Mouse (Mus musculus) MEL (cell line): ENCODE results near the gene Znfx1. TPM values are rescaled to one million over a fixed set of nuclear protein-coding genes. Genes with fewer than 3 reads are reported as not detected.

Source experiments
- DNase-seq: peaks from one replicate; pipeline ENCODE4 v3.0.0; 2011; ENCODE audit warnings: low read depth, low spot score
- H3K27ac ChIP-seq: 2 replicates; pipeline ENCODE4 v1.5.1; 2012; ENCODE audit warnings: low read depth, mild to moderate bottlenecking, control low read depth, low read length, moderate library complexity; ENCODE audit not compliant: control insufficient read depth
- H3K27me3 ChIP-seq, 2 experiments: fragments of 150-350 bp in 1 of 2; sonication (generic) in 1 of 2; 2 replicates each; pipeline ENCODE4 v1.6.1; 2012; ENCODE audit warnings: low read length in 2 of 2, mild to moderate bottlenecking in 2 of 2, improper control_type of control experiment in 1 of 2, moderate library complexity in 1 of 2; ENCODE audit not compliant: insufficient read depth in 2 of 2, control insufficient read depth in 1 of 2
- H3K36me3 ChIP-seq, 2 experiments: 2 replicates each; pipeline ENCODE4 v1.6.1; 2012 to 2014; ENCODE audit warnings: low read length in 2 of 2, improper control_type of control experiment in 1 of 2, inconsistent platforms in 1 of 2, mild to moderate bottlenecking in 1 of 2; ENCODE audit not compliant: insufficient read depth in 2 of 2, control insufficient read depth in 1 of 2
- H3K4me1 ChIP-seq, 2 experiments: fragments of 150-350 bp in 1 of 2; sonication (generic) in 1 of 2; 2 replicates each; pipeline ENCODE4 v1.6.1; 2012; ENCODE audit warnings: low read length in 2 of 2, improper control_type of control experiment in 1 of 2, mild to moderate bottlenecking in 1 of 2; ENCODE audit not compliant: insufficient read depth in 2 of 2, control insufficient read depth in 1 of 2
- H3K4me3 ChIP-seq, 2 experiments: fragments of 150-350 bp in 1 of 2; sonication (generic) in 1 of 2; 2 replicates each; pipeline ENCODE4 v1.5.1; 2012; ENCODE audit warnings: low read depth in 2 of 2, low read length in 2 of 2, mild to moderate bottlenecking in 2 of 2, moderate library complexity in 2 of 2, control low read depth in 1 of 2, improper control_type of control experiment in 1 of 2; ENCODE audit not compliant: control insufficient read depth in 1 of 2, insufficient read depth in 1 of 2
- H3K79me2 ChIP-seq: 2 replicates; pipeline ENCODE4 v1.6.1; 2012; ENCODE audit warnings: mild to moderate bottlenecking, low read length, moderate library complexity; ENCODE audit not compliant: control insufficient read depth, poor library complexity, insufficient read depth
- H3K9ac ChIP-seq: 2 replicates; pipeline ENCODE4 v1.6.1; 2012; ENCODE audit warnings: low read depth, mild to moderate bottlenecking, control low read depth, low read length, moderate library complexity; ENCODE audit not compliant: control insufficient read depth, poor library complexity, severe bottlenecking
- H3K9me3 ChIP-seq: fragments of 150-350 bp; sonication (generic); replicated peaks from 2 replicates; pipeline ENCODE4 v1.6.1; 2012; ENCODE audit warnings: mild to moderate bottlenecking, low read length, improper control_type of control experiment, moderate library complexity; ENCODE audit not compliant: insufficient read depth
- CHD2 ChIP-seq: IDR thresholded peaks from 2 replicates; pipeline ENCODE4 v1.6.1; 2011; ENCODE audit warnings: low read length, improper control_type of control experiment
- CTCF ChIP-seq, 3 experiments: IDR thresholded peaks in 2 of 3; conservative IDR thresholded peaks in 1 of 3; 2 replicates each; pipeline ENCODE4 v1.5.1; 2011 to 2012; ENCODE audit warnings: low read length in 3 of 3, low read depth in 2 of 3, mild to moderate bottlenecking in 2 of 3, improper control_type of control experiment in 1 of 3, inconsistent platforms in 1 of 3, mixed read lengths in 1 of 3, moderate library complexity in 1 of 3; ENCODE audit not compliant: control insufficient read depth in 1 of 3, insufficient read depth in 1 of 3, poor library complexity in 1 of 3, severe bottlenecking in 1 of 3
- E2F4 ChIP-seq: IDR thresholded peaks from 2 replicates; pipeline ENCODE4 v1.6.1; 2011; ENCODE audit warnings: low read depth, low read length, improper control_type of control experiment, borderline replicate concordance
- EP300 ChIP-seq, 2 experiments: IDR thresholded peaks; 2 replicates each; pipeline ENCODE4 v1.6.1; 2011; ENCODE audit warnings: improper control_type of control experiment in 2 of 2, low read length in 2 of 2, low read depth in 1 of 2, mild to moderate bottlenecking in 1 of 2
- ETS1 ChIP-seq: IDR thresholded peaks from 2 replicates; pipeline ENCODE4 v1.6.1; 2012; ENCODE audit warnings: low read depth, mild to moderate bottlenecking, inconsistent platforms, low read length, improper control_type of control experiment, moderate library complexity
- GABPA ChIP-seq: IDR thresholded peaks from 2 replicates; pipeline ENCODE4 v1.6.1; 2012; ENCODE audit warnings: low read depth, mild to moderate bottlenecking, inconsistent platforms, low read length, improper control_type of control experiment, moderate library complexity
- HCFC1 ChIP-seq: IDR thresholded peaks from 2 replicates; pipeline ENCODE4 v1.6.1; 2012; ENCODE audit warnings: low read depth, mild to moderate bottlenecking, inconsistent platforms, low read length, improper control_type of control experiment, moderate library complexity
- JUND ChIP-seq: IDR thresholded peaks from 2 replicates; pipeline ENCODE4 v1.6.1; 2011; ENCODE audit warnings: low read depth, mild to moderate bottlenecking, improper control_type of control experiment, low read length
- KAT2A ChIP-seq: conservative IDR thresholded peaks from 2 replicates; pipeline ENCODE4 v1.6.1; 2012; ENCODE audit warnings: low read depth, low read length, improper control_type of control experiment, inconsistent platforms
- MAX ChIP-seq: IDR thresholded peaks from 2 replicates; pipeline ENCODE4 v1.6.1; 2011; ENCODE audit warnings: low read length, improper control_type of control experiment
- MEF2A ChIP-seq: IDR thresholded peaks from 2 replicates; pipeline ENCODE4 v1.6.1; 2014; ENCODE audit warnings: low read depth, mild to moderate bottlenecking, inconsistent platforms, low read length, improper control_type of control experiment; ENCODE audit not compliant: poor library complexity, insufficient replicate concordance, severe bottlenecking; ENCODE audit errors: extremely low read depth
- NELFE ChIP-seq: IDR thresholded peaks from 2 replicates; pipeline ENCODE4 v1.6.1; 2011; ENCODE audit warnings: low read depth, low read length, improper control_type of control experiment
- POLR2A ChIP-seq, 2 experiments: IDR thresholded peaks; 2 replicates each; pipeline ENCODE4 v1.6.1; 2011 to 2012; ENCODE audit warnings: low read length in 2 of 2, mild to moderate bottlenecking in 2 of 2, control low read depth in 1 of 2, improper control_type of control experiment in 1 of 2, low read depth in 1 of 2, moderate library complexity in 1 of 2; ENCODE audit not compliant: control insufficient read depth in 1 of 2, insufficient read depth in 1 of 2, poor library complexity in 1 of 2
- RAD21 ChIP-seq: IDR thresholded peaks from 2 replicates; pipeline ENCODE4 v1.6.1; 2011; ENCODE audit warnings: mild to moderate bottlenecking, low read depth, low read length, improper control_type of control experiment
- SMC3 ChIP-seq: IDR thresholded peaks from 2 replicates; pipeline ENCODE4 v1.6.1; 2011; ENCODE audit warnings: low read depth, low read length, improper control_type of control experiment
- TBP ChIP-seq: IDR thresholded peaks from 2 replicates; pipeline ENCODE4 v1.8.0; 2011; ENCODE audit warnings: low read depth, low read length, improper control_type of control experiment
- TCF12 ChIP-seq: IDR thresholded peaks from 2 replicates; pipeline ENCODE4 v1.6.1; 2014; ENCODE audit warnings: low read depth, mild to moderate bottlenecking, inconsistent platforms, low read length, improper control_type of control experiment, moderate library complexity
- USF1 ChIP-seq: IDR thresholded peaks from 2 replicates; pipeline ENCODE4 v1.6.1; 2014; ENCODE audit warnings: low read depth, mild to moderate bottlenecking, inconsistent platforms, low read length, improper control_type of control experiment, moderate library complexity
- ZC3H11A ChIP-seq: IDR thresholded peaks from 2 replicates; pipeline ENCODE4 v1.6.1; 2012; ENCODE audit warnings: low read depth, mild to moderate bottlenecking, inconsistent platforms, low read length, improper control_type of control experiment
- polyA plus RNA-seq, 2 experiments: library from polyadenylated mRNA; stranded (reverse) in 1 of 2; unstranded in 1 of 2; fragments of >175 nt in 1 of 2; fragments of >200 nt in 1 of 2; gene quantifications; 2 replicates each; pipeline versions ENCODE4 v1.2.1 to v1.2.4; 2012; ENCODE audit warnings: low replicate concordance in 2 of 2, low read depth in 1 of 2; ENCODE audit not compliant: insufficient read length in 2 of 2, insufficient read depth in 1 of 2, missing spikeins in 1 of 2
- total RNA-seq: library from RNA; depleted of rRNA; stranded (reverse); fragments of 300-350 nt; gene quantifications from 2 replicates; pipeline ENCODE4 v1.2.3, GENCODE M21; 2012

Gene Znfx1
- total and polyA plus RNA-seq, 3 experiments, result 15.6 to 17.1 TPM; not detected in 1

DNA sequence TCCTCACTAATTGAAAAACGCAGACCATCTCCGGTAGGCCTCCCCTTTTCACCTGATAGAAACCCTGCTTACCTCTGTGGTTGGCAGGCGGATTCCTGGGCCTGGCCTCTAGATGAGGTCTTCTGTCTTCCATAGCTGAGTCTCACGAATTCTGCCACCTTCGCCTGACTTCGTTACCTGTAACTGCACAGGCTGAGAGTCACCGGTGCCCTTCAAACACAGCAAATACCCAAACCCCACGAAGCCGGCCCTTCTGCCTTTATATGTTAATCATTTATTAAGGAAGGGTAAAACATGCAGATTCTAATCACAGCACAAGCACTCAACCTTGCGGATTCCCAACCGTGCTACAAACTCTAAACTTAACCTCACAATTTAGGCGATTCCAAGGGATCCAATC is 2.9 kb downstream of the Znfx1 start:
- Histone ChIP-seq H3K4me3 (no peak overlapping the region), H3K4me1 (peaks cover 0 to 11% of the 10 kb centered on the region in 2 experiments; a peak in 2 of 4 replicates), H3K27ac (no peak overlapping the region), H3K9ac (no peak overlapping the region), H3K79me2 (peaks cover 48% of the 10 kb centered on the region), H3K9me3 (no peaks in the 10 kb centered on the region), H3K36me3 (peaks cover 10 to 11% of the 10 kb centered on the region in 2 experiments), H3K27me3 (no peaks in the 10 kb centered on the region)
- TF ChIP-seq MEF2A, result no peak
- TF ChIP-seq HCFC1, result no peak
- no peak for TF ChIP-seq EP300 (IDR thresholded peaks at IDR 0.05; ENCODE audit: low read depth in 1 of 2, low read length in 2 of 2)
- TF ChIP-seq MAX, result no peak
- TF ChIP-seq GABPA, result no peak
- TF ChIP-seq SMC3, result no peak
- TF ChIP-seq ETS1, result no peak
- DNase-seq, result no peak

DNA sequence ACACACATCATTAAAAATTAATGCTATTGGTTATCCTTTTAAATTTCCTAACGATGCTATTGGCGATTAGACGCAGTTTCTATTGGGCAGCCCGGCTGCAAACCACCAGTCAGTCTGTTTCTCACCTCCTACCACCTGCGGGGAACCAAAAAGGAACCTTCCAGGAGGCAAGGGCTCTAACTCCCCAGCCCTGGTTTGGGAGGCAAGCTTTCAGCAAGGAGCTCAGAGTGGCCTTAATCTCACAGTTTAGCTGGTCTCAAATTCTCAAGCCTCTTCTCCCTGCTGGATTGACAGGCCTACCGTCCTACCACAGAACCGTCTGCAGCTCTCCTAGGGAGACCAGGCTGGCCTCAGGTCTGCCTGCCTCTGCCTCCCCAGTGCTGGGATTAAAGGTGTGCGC is 3.3 kb downstream of the Znfx1 start:
- no peaks in the 10 kb centered on the region for H3K9me3 ChIP-seq
- H3K4me3 ChIP-seq, result no peak overlapping the region
- H3K27ac ChIP-seq, result no peak overlapping the region
- no peak overlapping the region for H3K9ac ChIP-seq
- peaks cover 9 to 15% of the 10 kb centered on the region in 2 experiments for H3K36me3 ChIP-seq
- peaks cover 0 to 14% of the 10 kb centered on the region in 2 experiments; a peak in 2 of 4 replicates for H3K4me1 ChIP-seq
- TF ChIP-seq TBP (no peak), JUND (no peak), SMC3 (no peak), TCF12 (no peak), USF1 (no peak), E2F4 (no peak), ZC3H11A (no peak), CHD2 (no peak), EP300 (IDR thresholded peaks at IDR 0.05; ENCODE audit: low read depth in 1 of 2, low read length in 2 of 2) (no peak), KAT2A (no peak), CTCF (IDR thresholded peaks at IDR 0.05 in 2 of 3, conservative IDR thresholded peaks at IDR 0.05 in 1 of 3; ENCODE audit: control insufficient read depth in 1 of 3, insufficient read depth in 1 of 3, low read depth in 2 of 3, low read length in 3 of 3, poor library complexity in 1 of 3, severe bottlenecking in 1 of 3) (no peak), RAD21 (no peak), HCFC1 (no peak), ETS1 (no peak), POLR2A (IDR thresholded peaks at IDR 0.05; ENCODE audit: control insufficient read depth in 1 of 2, insufficient read depth in 1 of 2, low read depth in 1 of 2, low read length in 2 of 2, poor library complexity in 1 of 2) (no peak), NELFE (no peak)
- no peak for DNase-seq
- no peaks in the 10 kb centered on the region for H3K27me3 ChIP-seq
- peaks cover 45% of the 10 kb centered on the region for H3K79me2 ChIP-seq
